9 mouse cellular contexts compared by ENCODE assay signal in the genomic region with DNA sequence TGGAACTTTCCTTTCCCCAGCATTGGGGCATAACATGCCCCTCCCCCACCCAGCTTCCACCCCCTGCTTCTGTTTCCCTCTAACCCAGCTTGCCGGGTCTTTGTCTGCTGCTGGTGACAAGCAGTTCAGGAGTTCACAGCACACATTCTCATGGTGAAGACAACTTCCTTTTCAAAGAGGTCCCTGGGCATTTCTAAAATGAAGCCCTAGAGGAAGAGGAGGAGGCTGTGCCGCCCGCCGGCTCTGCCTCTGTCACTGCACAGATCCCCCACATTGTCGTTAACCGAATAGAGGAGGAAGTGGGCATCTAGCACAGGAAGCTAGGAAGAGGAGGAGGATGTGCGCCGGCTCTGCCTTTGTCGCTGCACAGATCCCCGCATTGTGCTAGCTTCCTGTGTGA.
DNase-seq lines count a peak whose midpoint lies in the region; ATAC-seq and TF ChIP-seq lines count a peak whose summit lies in the region.
"Had no signal": no experiment of that assay in that cellular context is flagged by ENCODE, and none has a peak within 500 bp of the region (broad histone marks: within the 10 kb centered on the region; RNA-seq: fewer than 3 reads in every experiment).

No protein-coding gene starts in this region.

- no peaks in the 10 kb centered on the region for H3K36me3 ChIP-seq in heart, embryonic 12.5 days
- no peaks in the 10 kb centered on the region for H3K36me3 ChIP-seq in ES-Bruce4 (ENCODE audit: control insufficient read depth, insufficient read depth, low read length, poor library complexity, severe bottlenecking)
- H3K36me3 ChIP-seq in forebrain, postnatal 0 days (ENCODE audit: insufficient read depth) = no peaks in the 10 kb centered on the region
- H3K36me3 ChIP-seq in neural tube, embryonic 15.5 days = no peaks in the 10 kb centered on the region

- peaks cover 55% of the 10 kb centered on the region for H3K4me1 ChIP-seq in heart, embryonic 12.5 days (replicated peaks)
- peaks cover 3% of the 10 kb centered on the region for H3K4me1 ChIP-seq in ES-Bruce4 (ENCODE audit: control insufficient read depth, insufficient read depth, low read length)
- peaks cover 20% of the 10 kb centered on the region for H3K4me1 ChIP-seq in forebrain, postnatal 0 days (ENCODE audit: insufficient read depth)
- peaks cover 30% of the 10 kb centered on the region for H3K4me1 ChIP-seq in neural tube, embryonic 15.5 days

- H3K9me3 ChIP-seq in heart, embryonic 12.5 days (replicated peaks) = no peaks in the 10 kb centered on the region
- no peaks in the 10 kb centered on the region for H3K9me3 ChIP-seq in ES-Bruce4 (replicated peaks; ENCODE audit: control insufficient read depth, insufficient read depth, low read length, poor library complexity, severe bottlenecking)
- no peaks in the 10 kb centered on the region for H3K9me3 ChIP-seq in forebrain, postnatal 0 days (ENCODE audit: low read length)
- H3K9me3 ChIP-seq in neural tube, embryonic 15.5 days (replicated peaks) = no peaks in the 10 kb centered on the region

- no peak for ATAC-seq in heart, embryonic 12.5 days (ENCODE audit: insufficient number of reproducible peaks, low FRiP score)
- ATAC-seq in forebrain, postnatal 0 days = peak; percentile 63; the same call in 1 of the 2 replicates
- ATAC-seq in neural tube, embryonic 15.5 days (ENCODE audit: low FRiP score) = no peak
- ATAC-seq: Patski had no signal

- 24% methylated on average over 10 of the region's 10 CpGs for WGBS in heart, embryonic 12.5 days
- WGBS in forebrain, postnatal 0 days = 34% methylated on average over 10 of the region's 10 CpGs
- 22% methylated on average over 10 of the region's 10 CpGs for WGBS in neural tube, embryonic 15.5 days

- no peak for TF ChIP-seq CTCF in ES-Bruce4 (IDR thresholded peaks at IDR 0.05; ENCODE audit: low read depth, low read length)
- TF ChIP-seq CTCF in forebrain, postnatal 0 days (IDR thresholded peaks at IDR 0.05; ENCODE audit: low read depth) = no peak

- no peaks in the 10 kb centered on the region for H3K27me3 ChIP-seq in heart, embryonic 12.5 days (replicated peaks)
- H3K27me3 ChIP-seq in ES-Bruce4 (ENCODE audit: control insufficient read depth, insufficient read depth, low read length, poor library complexity, severe bottlenecking) = no peaks in the 10 kb centered on the region
- no peaks in the 10 kb centered on the region for H3K27me3 ChIP-seq in forebrain, postnatal 0 days (ENCODE audit: insufficient read depth, low read length)
- no peaks in the 10 kb centered on the region for H3K27me3 ChIP-seq in neural tube, embryonic 15.5 days (replicated peaks)
- H3K27me3 ChIP-seq: Patski had no signal

- H3K4me2 ChIP-seq in heart, embryonic 12.5 days = peak overlapping the region; percentile 51
- no peak overlapping the region for H3K4me2 ChIP-seq in forebrain, postnatal 0 days (ENCODE audit: low read depth)
- peak overlapping the region; percentile 11; the same call in 1 of the 2 replicates for H3K4me2 ChIP-seq in neural tube, embryonic 15.5 days

- H3K27ac ChIP-seq in heart, embryonic 12.5 days (ENCODE audit: poor library complexity, severe bottlenecking) = peak overlapping the region; percentile 51
- H3K27ac ChIP-seq in ES-Bruce4 (ENCODE audit: insufficient read depth, low read length) = peak overlapping the region; percentile 30; the same call in 1 of the 2 replicates
- H3K27ac ChIP-seq in forebrain, postnatal 0 days (ENCODE audit: low read depth, low read length) = 0 out of 2 replicates have a peak overlapping the region, but pooled peaks have one; percentile 1
- peak overlapping the region; percentile 6 for H3K27ac ChIP-seq in neural tube, embryonic 15.5 days (replicated peaks)

- TF ChIP-seq POLR2A in ES-Bruce4 (IDR thresholded peaks at IDR 0.05; ENCODE audit: insufficient read depth, low read length) = no peak

- TF ChIP-seq EP300 in ES-Bruce4 (IDR thresholded peaks at IDR 0.05; ENCODE audit: insufficient read depth, low read depth, low read length) = 0 out of 2 replicates have a peak, but pooled peaks have one; percentile 60

- H3K9ac ChIP-seq in heart, embryonic 12.5 days = no peak overlapping the region
- peak overlapping the region; percentile 35; the same call in 1 of the 2 replicates for H3K9ac ChIP-seq in ES-Bruce4 (ENCODE audit: low read depth, poor library complexity, severe bottlenecking)
- no peak overlapping the region; the same call in 1 of the 2 replicates for H3K9ac ChIP-seq in forebrain, postnatal 0 days
- H3K9ac ChIP-seq in neural tube, embryonic 15.5 days (replicated peaks) = no peak overlapping the region

- H3K4me3 ChIP-seq in heart, embryonic 12.5 days = no peak overlapping the region
- H3K4me3 ChIP-seq in ES-Bruce4 (ENCODE audit: low read depth, low read length) = peak overlapping the region; percentile 9; the same call in 1 of the 2 replicates
- H3K4me3 ChIP-seq in forebrain, postnatal 0 days (ENCODE audit: low read depth, low read length) = no peak overlapping the region
- no peak overlapping the region for H3K4me3 ChIP-seq in neural tube, embryonic 15.5 days (replicated peaks)

- no peak for DNase-seq in heart, postnatal 4 days
- peak; percentile 39 for DNase-seq in forebrain, postnatal 0 days
- DNase-seq in liver (peak; percentile 28), adipocyte (ENCODE audit: low spot score) (no peak)
- DNase-seq in Muller cell, postnatal 12 days (ENCODE audit: inconsistent ontology term) = no peak

Comparison
In these comparisons a context has a peak if more than half of its experiments do, and no peak if none do; other contexts are left out.
1. H3K27ac ChIP-seq: peak in every context shown above with its lines; median percentile 51 in heart, embryonic 12.5 days; 30 in ES-Bruce4; 6 in neural tube, embryonic 15.5 days; 1 in forebrain, postnatal 0 days.
2. DNase-seq: peak in forebrain, postnatal 0 days (single experiment) and liver (single experiment); none in heart, postnatal 4 days (single experiment), adipocyte (single experiment) and Muller cell, postnatal 12 days (single experiment).